Mouse (Mus musculus): Measurements from ENCODE around the gene Tbc1d10c. TPM values are rescaled to one million over a fixed set of nuclear protein-coding genes. Genes with fewer than 3 reads are reported as not detected.

The Tbc1d10c gene
- polyA plus RNA-seq, 1 experiment from 2014 or later: 3.9 TPM

GRCm38 (mm10) chr19:4189051-4189620, 1.9 kb downstream of the Tbc1d10c start:
- WGBS: 90% methylated on average over 12 of the region's 12 CpGs
- TF ChIP-seq CTCF (IDR thresholded peaks at IDR 0.05; ENCODE audit: low read depth): no peak
- peaks cover 4% of the 10 kb centered on the region for H3K36me3 ChIP-seq (ENCODE audit: insufficient read depth, low read length)
- no peak overlapping the region for H3K4me2 ChIP-seq (ENCODE audit: low read length)
- DNase-seq (ENCODE audit: low spot score) (no peak), ATAC-seq (replicated peaks; ENCODE audit: low FRiP score, low read depth) (no peak)
- no peak overlapping the region for H3K9ac ChIP-seq (ENCODE audit: low read depth, low read length)
- peaks cover 28% of the 10 kb centered on the region for H3K4me1 ChIP-seq (replicated peaks; ENCODE audit: insufficient read depth, low read length)
- no peaks in the 10 kb centered on the region for H3K27me3 ChIP-seq (ENCODE audit: insufficient read depth, low read length)
- H3K4me3 ChIP-seq (replicated peaks; ENCODE audit: low read depth, low read length): no peak overlapping the region
- H3K9me3 ChIP-seq (replicated peaks; ENCODE audit: low read length): no peaks in the 10 kb centered on the region
- H3K27ac ChIP-seq: no peak overlapping the region

- H3K9me3 ChIP-seq (replicated peaks; ENCODE audit: low read length): no peaks in the 10 kb centered on the region
- H3K27me3 ChIP-seq (ENCODE audit: insufficient read depth, low read length): no peaks in the 10 kb centered on the region
- WGBS: 63% methylated on average over 3 of the region's 3 CpGs
- H3K4me2 ChIP-seq (ENCODE audit: low read length): no peak overlapping the region
- H3K36me3 ChIP-seq (ENCODE audit: insufficient read depth, low read length): no peaks in the 10 kb centered on the region
- no peak for TF ChIP-seq CTCF (IDR thresholded peaks at IDR 0.05; ENCODE audit: low read depth)
- H3K9ac ChIP-seq (ENCODE audit: low read depth, low read length): no peak overlapping the region
- peaks cover 22% of the 10 kb centered on the region for H3K4me1 ChIP-seq (replicated peaks; ENCODE audit: insufficient read depth, low read length)
- DNase-seq (ENCODE audit: low spot score) (no peak), ATAC-seq (replicated peaks; ENCODE audit: low FRiP score, low read depth) (no peak)
- H3K4me3 ChIP-seq (replicated peaks; ENCODE audit: low read depth, low read length): no peak overlapping the region
- no peak overlapping the region for H3K27ac ChIP-seq
Measured at GRCm38 (mm10) chr19:4187303-4187702, 3.8 kb downstream of the Tbc1d10c start.

- no peak overlapping the region for H3K4me3 ChIP-seq (replicated peaks; ENCODE audit: low read depth, low read length)
- H3K36me3 ChIP-seq (ENCODE audit: insufficient read depth, low read length): no peaks in the 10 kb centered on the region
- ATAC-seq (replicated peaks; ENCODE audit: low FRiP score, low read depth) (no peak; the same call in 1 of the 2 replicates), DNase-seq (ENCODE audit: low spot score) (no peak)
- H3K4me1 ChIP-seq (replicated peaks; ENCODE audit: insufficient read depth, low read length): peaks cover 9% of the 10 kb centered on the region
- peak overlapping the region; percentile 14; the same call in 1 of the 2 replicates for H3K9ac ChIP-seq (ENCODE audit: low read depth, low read length)
- no peak for TF ChIP-seq CTCF (IDR thresholded peaks at IDR 0.05; ENCODE audit: low read depth)
- peak overlapping the region; percentile 63; the same call in 1 of the 2 replicates for H3K27ac ChIP-seq
- no peak overlapping the region for H3K4me2 ChIP-seq (ENCODE audit: low read length)
- 41% methylated on average over 15 of the region's 15 CpGs for WGBS
- H3K27me3 ChIP-seq (ENCODE audit: insufficient read depth, low read length): no peaks in the 10 kb centered on the region
- H3K9me3 ChIP-seq (replicated peaks; ENCODE audit: low read length): no peaks in the 10 kb centered on the region
Measured at GRCm38 (mm10) chr19:4184976-4185975, 5.8 kb downstream of the Tbc1d10c start.

- H3K27ac ChIP-seq: no peak overlapping the region
- no peak for DNase-seq (ENCODE audit: low spot score)
- no peak for ATAC-seq (replicated peaks; ENCODE audit: low FRiP score, low read depth)
Measured at GRCm38 (mm10) chr19:4183689-4184088, 7.4 kb downstream of the Tbc1d10c start.

GRCm38 (mm10) chr19:4181892-4182291, 9.2 kb downstream of the Tbc1d10c start:
- WGBS: 42% methylated on average over 3 of the region's 3 CpGs
- Histone ChIP-seq H3K4me3 (replicated peaks; ENCODE audit: low read depth, low read length) (no peak overlapping the region), H3K36me3 (ENCODE audit: insufficient read depth, low read length) (no peaks in the 10 kb centered on the region), H3K4me1 (replicated peaks; ENCODE audit: insufficient read depth, low read length) (peaks cover 9% of the 10 kb centered on the region), H3K9ac (ENCODE audit: low read depth, low read length) (no peak overlapping the region), H3K27ac (no peak overlapping the region), H3K27me3 (ENCODE audit: insufficient read depth, low read length) (0 out of 2 replicates have a peak, but pooled peaks cover under 1% of the 10 kb centered on the region), H3K9me3 (replicated peaks; ENCODE audit: low read length) (no peaks in the 10 kb centered on the region), H3K4me2 (ENCODE audit: low read length) (no peak overlapping the region)
- DNase-seq (ENCODE audit: low spot score) (peak; percentile 67), ATAC-seq (replicated peaks; ENCODE audit: low FRiP score, low read depth) (no peak; the same call in 1 of the 2 replicates)
- no peak for TF ChIP-seq CTCF (IDR thresholded peaks at IDR 0.05; ENCODE audit: low read depth)

More at GRCm38 (mm10) chr19:4183689-4184088, 7.4 kb downstream of the Tbc1d10c start:
- Histone ChIP-seq H3K4me3 (replicated peaks; ENCODE audit: low read depth, low read length) (no peak overlapping the region), H3K27me3 (ENCODE audit: insufficient read depth, low read length) (no peaks in the 10 kb centered on the region), H3K9me3 (replicated peaks; ENCODE audit: low read length) (no peaks in the 10 kb centered on the region), H3K36me3 (ENCODE audit: insufficient read depth, low read length) (no peaks in the 10 kb centered on the region), H3K4me2 (ENCODE audit: low read length) (no peak overlapping the region), H3K9ac (ENCODE audit: low read depth, low read length) (no peak overlapping the region), H3K4me1 (replicated peaks; ENCODE audit: insufficient read depth, low read length) (peaks cover 9% of the 10 kb centered on the region)
- TF ChIP-seq CTCF (IDR thresholded peaks at IDR 0.05; ENCODE audit: low read depth): no peak
- WGBS: 92% methylated on average over 2 of the region's 2 CpGs

GRCm38 (mm10) chr19:4180411-4180810, 10.7 kb downstream of the Tbc1d10c start:
- TF ChIP-seq CTCF (IDR thresholded peaks at IDR 0.05; ENCODE audit: low read depth): no peak
- Histone ChIP-seq H3K4me2 (ENCODE audit: low read length) (no peak overlapping the region), H3K4me1 (replicated peaks; ENCODE audit: insufficient read depth, low read length) (peaks cover 11% of the 10 kb centered on the region), H3K4me3 (replicated peaks; ENCODE audit: low read depth, low read length) (no peak overlapping the region), H3K36me3 (ENCODE audit: insufficient read depth, low read length) (no peaks in the 10 kb centered on the region), H3K9me3 (replicated peaks; ENCODE audit: low read length) (no peaks in the 10 kb centered on the region), H3K9ac (ENCODE audit: low read depth, low read length) (no peak overlapping the region), H3K27ac (no peak overlapping the region), H3K27me3 (ENCODE audit: insufficient read depth, low read length) (0 out of 2 replicates have a peak, but pooled peaks cover 3% of the 10 kb centered on the region)
- ATAC-seq (replicated peaks; ENCODE audit: low FRiP score, low read depth) (no peak), DNase-seq (ENCODE audit: low spot score) (no peak)
- WGBS: 92% methylated on average over 7 of the region's 7 CpGs

Data from kidney, postnatal 0 days (tissue).